Mouse (Mus musculus): ENCODE data around the gene Cenpu. TPM values are rescaled to one million over a fixed set of nuclear protein-coding genes. Genes with fewer than 3 reads are reported as not detected.

Cenpu gene
- total RNA-seq (2021) = 1 to 10 TPM; 2.1 to 2.5 TPM
- long read RNA-seq, experiment 1, partial matches to known transcripts = 0 of 4 reads
- long read RNA-seq, experiment 1, other reads (novel, unspliced or antisense) = 1 of 4 reads
- long read RNA-seq, experiment 2, partial matches to known transcripts = 0 of 3 reads
- long read RNA-seq, experiment 2, other reads (novel, unspliced or antisense) = 0 of 3 reads

DNA sequence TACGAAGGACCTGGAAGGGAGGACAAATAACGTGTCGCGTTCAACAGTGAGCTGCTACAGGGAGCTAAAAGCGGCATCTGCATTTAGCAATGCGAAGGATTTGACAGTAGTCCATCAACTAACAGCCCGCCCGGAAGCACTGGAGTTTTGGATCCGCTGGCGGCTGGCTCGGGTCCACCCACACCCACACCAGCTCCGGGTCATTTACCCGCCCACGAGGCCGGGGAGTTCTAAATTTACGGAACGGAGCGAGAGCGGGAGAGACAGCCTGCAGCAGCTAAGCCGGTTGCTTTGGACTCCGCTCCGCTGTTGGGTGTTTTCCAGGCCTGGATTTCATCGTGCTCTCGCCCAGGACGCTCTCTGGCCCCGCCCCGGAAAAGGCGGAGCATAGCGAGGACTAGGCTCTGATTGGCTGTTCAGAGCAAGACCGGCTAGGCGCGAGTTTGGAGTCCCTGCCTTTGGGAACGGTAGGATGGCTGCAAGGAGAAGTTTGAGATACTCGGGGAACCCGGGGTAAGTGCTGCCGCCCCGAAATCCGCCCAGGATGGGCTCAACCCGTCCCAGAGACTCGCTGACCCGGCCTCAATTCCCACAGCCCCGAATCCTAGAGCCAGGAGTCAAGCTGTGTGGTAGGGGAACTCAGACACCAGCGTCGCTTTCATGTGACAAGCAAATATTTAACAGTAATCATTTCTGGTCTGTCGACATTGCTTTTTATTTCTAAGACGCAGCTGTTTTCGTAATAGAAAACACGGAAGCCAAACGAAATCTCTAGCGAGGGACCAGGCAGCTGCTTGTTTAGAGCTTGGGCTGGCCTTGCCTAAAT lies at the start of gene Cenpu:
Cenpu (plus strand) TSS at position 414 of the 826 bp plus-strand sequence.
- DNase-seq = peak; percentile 100

DNA sequence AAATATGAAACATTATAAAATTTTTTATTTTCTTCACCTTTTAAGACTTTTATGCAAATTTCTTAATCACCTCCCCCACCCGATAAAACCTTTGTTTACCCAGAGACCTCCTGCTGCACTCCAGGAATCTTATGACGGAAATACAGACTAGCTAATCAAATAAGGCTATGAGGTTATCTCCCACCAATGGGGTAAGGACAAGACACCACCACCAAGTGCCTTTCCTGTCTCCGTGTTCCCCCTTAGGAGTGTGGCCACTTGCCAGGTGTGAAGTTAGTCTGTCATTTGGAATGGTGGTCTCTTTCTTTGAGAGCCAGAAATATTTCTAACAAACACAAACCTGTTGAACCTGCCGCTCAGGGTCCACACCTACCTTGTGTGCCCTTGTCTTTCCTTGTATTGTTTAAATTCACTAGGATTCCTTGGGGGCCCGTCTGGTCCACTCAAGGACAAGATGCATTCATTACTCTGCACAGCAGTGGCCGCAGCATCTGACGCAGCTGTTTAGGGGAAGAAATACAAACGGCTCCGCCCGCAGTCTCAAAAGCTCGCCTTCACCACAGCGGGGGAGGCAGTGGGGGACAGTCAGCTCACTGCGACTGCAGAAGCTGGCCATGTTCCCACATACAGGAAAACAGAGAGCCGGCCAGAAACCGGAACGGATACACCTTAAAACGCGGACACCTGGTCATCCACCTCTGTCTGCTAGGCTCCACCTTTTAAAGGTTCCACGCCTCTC lies 49.3 kb upstream of the Cenpu start:
- DNase-seq = no peak

DNA sequence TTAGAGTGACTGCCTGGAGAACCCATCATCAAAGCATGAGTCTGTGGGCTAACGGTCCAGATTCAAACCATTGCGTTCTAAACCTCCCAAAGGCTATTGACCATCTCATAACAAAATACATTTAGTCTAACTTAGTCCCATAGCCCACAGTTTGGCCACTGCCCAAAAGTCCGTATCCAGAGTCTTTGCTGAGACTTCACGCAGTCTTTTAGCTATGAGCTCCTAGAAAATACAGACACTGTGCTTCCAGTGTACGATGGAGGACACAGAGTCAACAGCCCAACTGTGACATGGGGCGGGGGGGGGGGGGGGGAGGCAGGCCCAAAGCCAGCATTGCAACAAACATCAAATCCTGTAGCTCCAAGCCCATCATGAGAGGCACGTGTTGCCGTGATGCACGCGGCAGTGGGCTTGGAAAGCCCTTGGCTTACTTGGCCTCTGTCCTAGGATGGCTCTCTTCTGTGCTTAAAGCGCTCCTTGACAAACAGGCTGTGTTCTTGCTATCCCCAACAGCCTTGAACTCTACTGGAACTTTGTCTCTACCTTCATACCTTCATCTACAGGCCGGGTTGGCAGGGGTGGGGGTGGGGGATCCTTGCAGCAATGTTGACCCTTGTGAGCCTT lies 48.6 kb upstream of the Cenpu start:
- no peak for DNase-seq

DNA sequence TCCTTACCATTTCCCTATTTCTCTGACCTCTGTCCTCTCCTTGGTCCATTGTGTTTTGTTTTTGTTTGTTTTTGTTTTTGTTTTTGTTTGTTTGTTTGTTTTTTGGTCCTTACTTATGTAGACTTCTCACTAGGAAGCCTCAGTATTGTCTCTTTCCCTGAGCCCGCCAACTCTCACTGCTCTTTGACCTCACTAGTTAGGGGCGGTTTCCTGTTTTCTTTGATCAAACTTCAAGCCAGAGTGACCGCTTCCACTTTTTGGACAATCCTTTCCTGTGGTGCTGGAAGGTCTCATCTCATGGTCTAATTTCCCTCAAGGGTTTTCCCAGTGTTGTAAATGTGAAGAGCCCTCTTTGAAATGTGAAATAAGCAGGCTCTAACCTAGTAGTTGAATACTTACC lies 47.6 kb upstream of the Cenpu start:
- no peak for DNase-seq

DNA sequence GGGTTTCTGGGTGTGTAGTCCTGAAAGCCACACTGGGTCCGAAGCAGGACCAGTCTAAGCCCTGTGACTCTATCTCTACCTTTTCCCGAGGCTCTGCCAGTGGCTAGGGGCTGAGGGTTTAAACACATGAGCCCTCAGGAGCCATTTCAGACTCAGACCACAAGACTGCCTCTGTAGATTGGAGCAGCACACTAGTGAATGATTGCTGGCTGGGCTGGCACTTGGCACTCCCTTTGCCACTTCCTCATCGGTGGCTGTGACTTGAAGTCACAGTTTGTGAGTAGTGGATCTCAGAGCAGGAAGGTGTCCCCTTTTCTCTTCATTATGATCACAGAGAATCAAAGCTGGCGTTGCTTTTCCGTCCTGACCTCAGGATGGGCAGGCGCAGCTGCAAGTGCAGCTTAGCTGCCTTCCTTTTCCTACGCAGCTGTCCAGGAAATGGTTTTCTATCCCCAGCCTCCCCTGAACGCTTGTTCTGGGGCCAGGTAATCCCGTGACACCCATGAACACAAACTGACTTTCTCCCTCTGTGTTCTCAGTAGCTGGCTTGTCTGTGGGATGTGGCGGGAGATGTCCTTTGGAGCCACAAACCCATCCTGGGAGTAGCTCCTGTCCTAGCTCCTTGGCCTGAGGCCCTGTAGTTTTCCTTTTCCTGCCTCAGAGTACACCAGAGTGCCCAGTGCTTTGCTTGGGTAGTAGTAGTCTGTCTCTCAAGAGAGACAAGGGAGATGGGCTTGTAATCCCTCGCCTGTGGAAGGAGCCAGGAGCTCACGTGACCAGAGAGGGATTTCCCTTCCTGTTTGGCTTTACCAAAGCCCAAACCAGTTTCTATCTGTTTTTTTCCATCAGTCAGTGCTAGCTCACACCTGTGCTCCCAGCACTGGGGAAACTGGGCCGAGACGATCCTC lies 43.1 kb upstream of the Cenpu start:
- no peak for DNase-seq

DNA sequence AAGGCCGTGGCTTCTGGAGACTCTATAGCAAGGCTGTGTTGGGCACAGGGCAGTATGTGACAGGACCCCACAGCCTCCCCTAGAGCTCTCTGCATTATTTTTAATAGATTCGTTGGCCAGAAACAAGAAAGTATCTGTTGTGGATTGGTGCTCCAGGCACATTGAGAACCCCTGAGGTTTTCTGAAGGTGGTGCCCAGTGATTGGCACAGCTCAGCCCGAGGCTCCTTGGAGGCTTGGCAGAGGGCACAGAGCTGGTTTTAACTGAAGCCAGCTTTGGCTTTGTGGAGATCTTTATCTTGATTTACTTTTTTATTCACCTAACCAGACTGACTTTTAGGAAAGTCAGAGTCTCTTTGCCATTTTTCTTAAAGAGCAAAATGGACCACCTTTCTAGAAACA lies 42.4 kb upstream of the Cenpu start:
- DNase-seq = no peak

DNA sequence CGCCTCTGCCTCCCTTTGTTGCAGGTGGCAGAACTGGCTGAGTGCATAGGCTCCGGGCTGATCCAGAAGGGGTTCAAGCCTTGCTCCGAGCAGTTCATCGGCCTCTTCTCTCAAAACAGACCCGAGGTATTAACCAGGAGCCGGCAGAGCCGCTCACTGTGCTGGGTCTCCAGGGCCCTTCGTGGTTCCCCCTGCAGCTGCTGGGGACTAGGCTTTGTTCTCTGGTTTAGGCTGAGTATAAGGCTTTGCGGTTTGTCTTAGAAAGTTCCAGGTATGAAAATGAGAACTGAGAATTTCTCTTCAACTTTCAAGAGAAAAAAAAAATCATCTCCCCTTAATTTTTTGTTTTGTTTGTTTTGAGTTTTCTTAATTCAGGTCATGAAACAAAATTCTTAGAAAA lies 40.5 kb upstream of the Cenpu start:
- no peak for DNase-seq

DNA sequence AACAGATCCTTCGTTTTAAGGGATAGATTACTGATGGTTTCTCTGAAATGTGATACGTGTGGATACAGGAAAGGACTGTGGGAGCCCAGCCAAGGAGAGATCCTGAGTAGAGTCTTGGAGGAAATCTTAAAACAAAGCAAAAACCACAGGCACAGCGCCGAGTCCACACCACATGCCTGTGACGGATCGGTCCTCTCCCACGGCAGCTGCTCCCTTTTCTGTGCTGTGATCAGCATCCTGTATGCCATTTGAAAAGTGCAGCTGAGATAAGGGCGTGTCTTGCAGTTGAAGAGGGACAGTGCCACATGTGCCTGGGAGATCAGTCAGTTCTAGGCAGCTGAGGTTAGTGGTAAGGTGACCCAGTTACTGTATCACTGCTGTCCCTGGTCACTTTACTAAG lies 39.3 kb upstream of the Cenpu start:
- peak; percentile 36 for DNase-seq

DNA sequence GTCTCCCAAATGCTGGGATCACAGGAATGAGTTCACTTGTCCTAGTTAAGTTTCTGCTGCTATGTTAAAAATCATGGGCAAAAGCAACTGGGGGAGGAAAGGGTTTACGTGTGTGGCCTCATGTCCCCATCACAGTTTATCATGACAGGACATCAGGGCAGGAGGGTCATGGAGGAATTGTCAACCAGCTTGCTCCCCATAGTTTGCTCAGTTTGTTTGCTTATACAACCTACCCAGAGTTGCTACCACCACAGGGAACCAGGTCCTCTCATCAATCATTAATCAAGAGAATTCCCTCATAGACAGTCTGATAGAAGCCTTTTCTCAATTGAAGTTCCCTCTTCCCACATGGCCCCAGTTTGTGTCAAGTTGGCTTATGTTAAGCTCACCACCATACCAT lies 37.8 kb upstream of the Cenpu start:
- no peak for DNase-seq

DNA sequence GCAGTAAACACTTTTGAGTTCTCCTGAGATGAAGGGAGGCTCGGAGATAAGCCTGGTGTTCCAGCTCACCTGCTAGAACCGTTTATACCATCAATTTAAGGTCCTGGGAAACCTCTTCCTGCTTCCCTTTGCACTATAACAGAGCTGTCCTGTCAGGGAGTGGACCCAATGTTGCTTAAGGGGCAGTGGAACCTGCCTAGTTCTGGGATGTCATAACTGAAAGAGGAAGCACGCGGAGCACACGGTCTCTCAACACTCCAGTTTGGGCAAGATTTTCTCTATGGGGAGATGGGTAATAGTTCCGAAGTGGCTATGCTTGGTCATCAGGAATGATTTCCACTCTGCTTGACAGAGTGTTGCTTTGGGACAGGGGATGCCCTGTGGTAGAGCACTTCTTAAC lies 31.2 kb upstream of the Cenpu start:
- no peak for DNase-seq

DNA sequence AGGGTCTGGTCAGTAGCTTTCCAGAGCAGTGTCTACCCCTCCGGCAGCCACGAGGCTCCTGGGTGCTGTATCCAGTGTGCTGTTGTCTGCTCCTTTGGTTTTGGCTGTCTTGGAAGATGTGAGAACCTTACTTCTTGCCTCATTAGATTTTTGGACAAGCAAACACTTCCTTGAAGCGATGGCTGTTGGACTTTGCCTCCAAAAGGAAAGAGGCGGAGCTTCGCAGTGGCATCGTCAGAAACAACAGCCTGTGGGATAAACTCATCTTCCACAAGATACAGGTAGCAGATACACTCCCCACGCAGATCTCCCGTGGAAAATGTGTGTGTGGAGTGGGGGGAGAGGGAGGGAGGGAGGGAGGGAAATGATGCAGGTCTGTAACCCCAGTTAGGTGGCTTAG lies 25.7 kb upstream of the Cenpu start:
- no peak for DNase-seq

DNA sequence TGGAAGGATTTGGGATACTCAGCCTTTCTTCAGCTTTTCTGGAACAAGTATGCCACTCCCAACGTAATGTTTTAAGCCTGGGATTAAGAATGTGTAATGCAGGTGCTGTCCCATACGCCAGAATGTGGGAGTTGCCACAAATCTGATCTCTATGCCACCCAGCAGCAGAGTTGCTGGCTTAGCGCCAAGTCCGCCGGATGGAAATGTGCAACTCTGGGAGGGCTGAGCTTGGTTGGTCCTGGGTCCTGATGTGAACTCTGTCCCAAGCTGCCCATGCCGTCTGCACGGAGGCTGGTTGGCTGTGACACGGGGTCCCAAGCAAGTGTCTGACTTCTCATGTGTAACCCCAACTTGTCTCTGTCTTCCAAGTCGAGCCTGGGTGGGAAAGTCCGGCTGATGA lies 25.0 kb upstream of the Cenpu start:
- peak; percentile 43 for DNase-seq

DNA sequence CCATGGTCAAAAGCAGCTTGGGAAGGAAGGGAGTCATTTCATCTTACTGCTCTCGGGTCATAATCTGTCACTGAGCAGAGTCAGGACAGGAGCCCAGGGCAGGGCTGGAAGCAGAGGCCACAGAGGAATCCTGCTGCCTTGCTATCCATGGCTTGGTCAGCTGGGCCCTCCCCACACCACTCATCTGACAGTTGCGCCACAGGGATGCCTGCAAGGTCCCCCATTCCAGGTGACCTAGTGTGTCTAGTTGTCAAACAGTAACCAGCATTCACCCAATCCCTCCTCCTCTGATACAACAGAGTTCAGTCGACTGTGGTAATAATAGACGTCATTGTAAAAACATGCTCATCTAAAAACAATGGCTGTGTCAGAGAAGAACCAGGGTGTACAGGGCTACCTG lies 22.3 kb upstream of the Cenpu start:
- no peak for DNase-seq

DNA sequence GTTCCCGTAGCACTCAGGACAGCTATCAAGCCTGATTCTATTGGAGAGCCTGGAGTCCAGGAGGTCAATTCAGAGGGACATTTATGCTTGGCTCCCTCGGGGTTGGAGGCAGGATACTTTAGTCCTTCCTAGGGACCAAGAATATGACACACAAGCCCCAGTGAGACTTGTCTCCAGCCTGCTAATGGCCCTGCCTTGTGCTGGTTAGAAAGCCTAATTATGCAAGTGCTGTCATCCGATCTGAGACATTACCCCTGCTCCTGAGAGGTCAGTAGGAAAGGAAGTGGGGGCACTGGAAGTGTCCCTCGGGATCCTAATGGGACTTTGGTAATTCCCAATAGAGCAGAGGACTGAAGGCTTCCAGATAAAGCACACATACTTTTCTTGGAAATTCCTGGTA lies 21.3 kb upstream of the Cenpu start:
- DNase-seq = no peak

DNA sequence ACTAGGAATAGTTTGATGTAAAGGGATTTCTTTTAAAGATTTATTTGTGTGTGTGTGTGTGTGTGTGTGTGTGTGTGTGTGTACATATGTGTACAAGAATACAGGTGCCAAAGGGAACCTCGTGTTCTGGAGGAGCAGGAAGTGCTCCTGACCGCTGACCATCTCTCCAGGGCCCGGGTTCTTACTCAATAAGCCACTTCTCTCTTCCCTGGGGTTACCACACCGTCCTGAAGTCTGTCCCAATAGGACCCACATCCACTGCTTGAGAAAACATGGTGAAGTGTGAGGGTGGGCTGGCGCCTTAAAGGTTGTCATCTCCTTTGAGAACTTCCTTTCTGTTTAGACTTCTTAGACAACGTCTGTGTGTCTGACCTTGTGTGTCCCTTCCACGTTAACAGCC lies 17.9 kb upstream of the Cenpu start:
- no peak for DNase-seq

DNA sequence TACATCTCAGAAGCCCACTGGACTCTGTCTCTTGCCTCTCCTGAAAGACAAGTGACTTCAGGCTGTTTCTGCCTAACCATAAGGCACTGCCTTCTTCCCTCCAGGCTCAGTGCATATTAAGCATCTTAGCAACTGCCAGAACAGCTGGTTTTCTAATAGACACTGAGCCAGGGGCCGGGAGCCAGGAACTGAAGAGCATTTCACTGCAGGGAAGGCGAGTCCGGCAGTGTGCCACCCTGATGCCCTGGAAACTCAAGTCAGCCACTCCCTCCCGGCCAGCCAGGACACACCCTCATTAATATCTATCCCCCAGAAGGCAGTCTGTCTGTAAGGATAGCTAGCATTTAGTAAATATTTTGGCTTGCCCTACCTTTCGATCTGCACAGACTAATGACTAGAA lies 12.1 kb upstream of the Cenpu start:
- DNase-seq = peak; percentile 82

DNA sequence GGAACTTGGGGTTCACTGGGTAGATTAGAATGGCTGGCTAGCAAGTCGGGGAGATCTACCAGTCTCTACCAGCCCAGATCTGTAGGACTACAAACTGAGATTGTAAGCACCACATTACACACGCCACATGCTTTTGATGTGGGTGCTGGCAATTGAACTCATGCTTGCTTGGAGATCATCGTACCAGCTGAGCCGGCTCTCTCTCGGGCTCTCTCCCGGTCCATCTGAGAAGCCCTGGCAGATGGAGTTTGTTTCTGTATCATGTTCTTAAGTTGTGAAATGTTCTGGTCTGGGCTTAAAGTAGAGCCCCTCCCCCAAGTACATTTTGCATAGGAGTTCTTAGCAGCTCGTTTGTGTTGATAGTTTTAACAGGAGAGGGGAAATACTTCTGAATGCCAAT lies 8.6 kb upstream of the Cenpu start:
- no peak for DNase-seq

DNA sequence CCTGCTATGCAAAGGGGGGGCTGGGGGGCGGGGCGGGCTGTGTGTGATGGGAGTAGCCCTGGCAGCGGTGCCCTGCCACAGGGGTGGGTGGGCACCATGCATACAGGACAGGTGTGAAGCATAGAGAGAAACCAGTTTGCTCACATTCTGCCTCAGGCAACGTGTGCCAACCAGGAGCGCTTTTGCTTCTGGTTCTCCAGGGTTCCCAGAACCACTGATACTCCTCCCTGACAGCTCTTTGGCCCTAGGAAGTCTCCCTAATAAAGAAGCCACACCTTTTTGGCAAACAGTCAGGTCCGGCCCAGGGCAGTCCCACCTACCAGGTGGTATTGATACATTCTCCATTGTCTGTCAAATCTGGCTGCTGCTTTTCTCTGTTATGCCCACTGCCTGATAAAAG lies 8.2 kb upstream of the Cenpu start:
- DNase-seq = no peak

DNA sequence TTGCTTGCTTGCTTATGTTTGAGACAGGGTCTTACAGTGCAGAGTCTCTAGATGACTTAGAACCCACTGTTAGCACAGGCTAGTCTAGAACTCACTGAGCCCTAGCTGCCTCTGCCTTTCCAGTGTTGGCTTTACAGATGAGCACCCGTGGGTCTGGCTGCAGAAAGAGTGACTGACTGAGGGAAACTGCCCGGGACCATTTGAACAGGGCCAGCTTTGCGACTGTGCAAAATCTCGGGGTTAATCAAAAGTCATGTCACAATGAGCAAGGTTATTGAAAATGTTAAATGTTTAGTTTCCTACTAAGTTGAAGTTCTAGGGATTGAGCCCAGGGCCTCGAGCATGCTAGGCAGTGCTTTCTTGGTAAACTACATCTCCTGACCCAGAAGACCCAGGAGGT lies 6.0 kb upstream of the Cenpu start:
- DNase-seq = no peak

DNA sequence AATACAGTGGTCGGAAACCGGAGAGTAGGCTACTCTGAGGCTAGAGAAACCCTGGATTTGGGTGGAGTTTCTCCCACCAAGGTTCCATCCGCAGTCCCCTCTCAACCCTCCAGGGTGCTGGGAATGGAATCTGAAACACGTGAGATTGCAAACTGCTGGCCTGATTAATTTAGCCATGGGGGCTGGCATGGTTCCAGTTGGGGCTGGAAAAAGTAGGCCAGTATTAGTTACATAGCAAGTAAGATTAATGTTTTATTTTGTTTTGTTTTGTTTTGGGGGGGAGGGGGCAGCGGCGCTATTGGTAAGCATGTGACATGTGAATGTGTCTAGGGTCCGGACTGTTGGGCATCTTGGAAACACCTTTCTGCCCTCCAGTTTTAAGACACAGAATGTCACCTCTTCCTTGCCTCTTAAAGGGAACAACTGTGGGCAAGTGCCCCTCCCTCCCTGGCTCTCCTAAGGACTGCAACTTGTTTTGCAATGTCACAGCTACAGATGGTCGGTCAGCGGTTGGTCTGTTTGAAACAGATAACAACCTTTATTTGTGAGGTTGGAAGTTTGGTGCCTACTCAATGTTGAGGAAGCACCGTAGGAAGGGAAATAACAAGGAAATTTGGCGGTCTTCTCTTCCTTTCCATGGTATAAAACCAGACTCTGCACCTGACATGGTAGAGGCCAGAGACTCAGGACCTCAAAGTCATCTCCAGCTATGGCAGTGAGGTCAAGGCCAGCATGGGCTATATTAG lies 5.2 kb upstream of the Cenpu start:
- peak; percentile 56 for DNase-seq

DNA sequence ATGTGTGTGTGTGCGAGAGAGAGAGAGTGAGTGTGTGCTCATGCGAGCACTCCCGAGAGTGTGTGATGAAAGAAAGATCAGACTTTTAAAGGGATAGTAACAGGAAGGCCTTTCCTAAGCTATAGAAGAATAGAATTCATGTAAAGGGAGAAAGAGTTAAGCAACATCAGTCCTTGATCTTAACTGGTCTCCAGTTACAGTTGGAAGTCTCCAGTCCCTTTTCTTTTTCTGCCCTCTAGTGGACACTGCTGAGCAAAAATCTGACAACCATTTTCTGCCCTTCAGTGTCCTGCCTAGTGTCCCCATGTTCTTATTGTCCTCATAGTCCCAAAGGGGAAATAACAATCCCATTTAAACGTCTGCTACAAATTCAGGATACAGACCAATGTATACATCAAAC lies 4.6 kb upstream of the Cenpu start:
- DNase-seq = no peak
